Mouse (Mus musculus): ENCODE measurements around the gene Sobp. TPM values are rescaled to one million over a fixed set of nuclear protein-coding genes. Genes with fewer than 3 reads are reported as not detected.

The Sobp gene
- polyA plus RNA-seq, 1 experiment from 2014 or later = 4.5 TPM

DNA sequence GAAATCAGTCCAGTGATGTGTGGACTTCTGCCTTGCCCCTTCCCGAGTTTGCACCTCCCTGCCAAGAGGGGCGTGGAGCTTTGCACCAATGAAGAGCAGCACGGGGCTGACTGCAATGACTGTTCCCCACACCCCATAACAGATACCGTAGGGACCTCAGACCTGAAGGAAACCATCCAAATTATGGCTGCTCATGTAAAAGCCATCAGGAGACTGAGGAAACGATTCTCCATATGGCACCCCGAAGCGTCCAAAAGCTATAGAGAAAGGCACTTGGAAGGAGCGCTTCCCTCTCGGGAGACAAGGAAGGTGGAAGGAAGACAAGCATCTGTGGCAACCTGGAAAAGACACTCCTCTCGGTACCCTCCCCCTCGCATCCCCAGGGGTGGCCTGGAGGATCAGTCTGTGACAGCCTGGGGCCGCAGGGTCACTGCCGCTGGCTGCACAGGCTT is 180.0 kb downstream of the Sobp start:
- WGBS = 18% methylated on average over 13 of the region's 13 CpGs

DNA sequence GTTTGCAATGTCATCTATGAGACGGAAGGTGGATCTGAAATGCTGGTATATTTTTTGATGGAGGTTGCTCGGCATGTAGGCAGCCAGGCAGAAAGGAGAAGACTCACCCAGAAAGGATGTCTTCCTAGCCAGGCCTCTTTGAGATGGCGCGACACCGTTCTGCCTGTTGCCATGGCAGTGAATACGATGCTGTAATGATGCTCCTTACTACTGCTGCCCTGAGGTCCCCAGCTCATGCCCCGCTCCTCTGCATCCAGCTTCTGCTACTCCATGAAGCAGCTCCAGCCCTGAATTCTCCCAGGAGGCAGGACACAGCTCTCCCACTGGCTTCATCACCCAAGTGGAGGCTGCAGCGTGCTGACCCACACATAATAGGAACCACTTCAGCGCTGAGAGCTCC is 183.3 kb downstream of the Sobp start:
- peaks cover 70% of the 10 kb centered on the region for H3K4me1 ChIP-seq (replicated peaks)
- 65% methylated on average over 9 of the region's 9 CpGs for WGBS
- H3K9me3 ChIP-seq = no peaks in the 10 kb centered on the region
- H3K27me3 ChIP-seq (ENCODE audit: insufficient read depth, poor library complexity, severe bottlenecking) = peaks cover 24% of the 10 kb centered on the region
- no peak overlapping the region for H3K4me3 ChIP-seq
- DNase-seq (ENCODE audit: low spot score) = no peak
- no peaks in the 10 kb centered on the region for H3K36me3 ChIP-seq
- H3K27ac ChIP-seq = peak overlapping the region; percentile 56; the same call in 1 of the 2 replicates

More for the DNA sequence above, 180.0 kb downstream of the Sobp start:
- peak overlapping the region; percentile 72 for H3K27ac ChIP-seq
- peaks cover 60% of the 10 kb centered on the region for H3K4me1 ChIP-seq (replicated peaks)
- H3K36me3 ChIP-seq = no peaks in the 10 kb centered on the region
- peaks cover 19% of the 10 kb centered on the region for H3K27me3 ChIP-seq (ENCODE audit: insufficient read depth, poor library complexity, severe bottlenecking)
- no peak for DNase-seq (ENCODE audit: low spot score)
- 0 out of 2 replicates have a peak overlapping the region, but pooled peaks have one; percentile 0 for H3K4me3 ChIP-seq
- H3K9me3 ChIP-seq = no peaks in the 10 kb centered on the region

DNA sequence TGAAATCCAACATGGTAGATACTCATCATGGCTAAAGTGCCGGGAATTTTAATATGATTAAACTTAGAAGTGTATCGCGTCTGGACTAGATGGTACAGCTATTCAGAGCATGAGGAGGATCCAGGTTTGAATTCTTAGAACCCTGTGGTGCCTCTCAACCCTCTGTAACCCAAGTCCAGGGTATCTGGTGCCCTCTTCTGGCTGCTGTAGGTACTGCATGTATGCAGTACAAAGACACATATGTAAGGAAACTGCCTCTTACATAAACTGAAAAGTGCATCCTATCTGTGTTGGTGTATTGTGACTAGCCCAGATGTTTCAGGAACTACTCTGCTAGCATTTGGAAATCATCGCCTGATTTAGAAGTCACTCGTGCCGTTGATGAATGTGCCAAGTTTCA is 184.4 kb downstream of the Sobp start:
- WGBS = 35% methylated on average over 6 of the region's 6 CpGs
- peaks cover 62% of the 10 kb centered on the region for H3K4me1 ChIP-seq (replicated peaks)
- H3K9me3 ChIP-seq = no peaks in the 10 kb centered on the region
- H3K4me3 ChIP-seq = no peak overlapping the region
- DNase-seq (ENCODE audit: low spot score) = peak; percentile 85
- peaks cover 24% of the 10 kb centered on the region for H3K27me3 ChIP-seq (ENCODE audit: insufficient read depth, poor library complexity, severe bottlenecking)
- H3K27ac ChIP-seq = no peak overlapping the region
- no peaks in the 10 kb centered on the region for H3K36me3 ChIP-seq

DNA sequence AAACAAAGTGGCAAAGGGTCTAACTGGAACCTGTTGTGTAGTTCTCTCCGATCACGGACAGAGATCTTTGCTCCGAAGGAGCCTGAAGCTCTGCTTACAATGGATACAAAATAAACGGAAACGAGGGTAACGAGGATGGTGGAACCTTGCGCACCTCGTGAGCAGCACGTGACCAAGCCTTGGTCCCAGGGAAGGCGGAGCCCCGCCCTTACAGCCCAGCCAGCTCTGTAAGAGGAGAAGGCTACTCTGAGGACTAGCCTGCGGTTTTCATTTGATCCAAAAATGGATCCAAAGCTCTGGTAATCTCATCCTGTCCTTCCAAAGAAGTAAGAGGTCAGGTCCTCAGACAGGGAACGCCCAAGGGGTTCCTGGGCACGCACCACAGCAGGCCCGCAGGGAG is 185.7 kb downstream of the Sobp start:
- H3K4me3 ChIP-seq = no peak overlapping the region
- no peak for DNase-seq (ENCODE audit: low spot score)
- no peaks in the 10 kb centered on the region for H3K36me3 ChIP-seq
- H3K9me3 ChIP-seq = no peaks in the 10 kb centered on the region
- H3K27me3 ChIP-seq (ENCODE audit: insufficient read depth, poor library complexity, severe bottlenecking) = peaks cover 24% of the 10 kb centered on the region
- no peak overlapping the region for H3K27ac ChIP-seq
- 58% methylated on average over 15 of the region's 15 CpGs for WGBS
- H3K4me1 ChIP-seq (replicated peaks) = peaks cover 55% of the 10 kb centered on the region

DNA sequence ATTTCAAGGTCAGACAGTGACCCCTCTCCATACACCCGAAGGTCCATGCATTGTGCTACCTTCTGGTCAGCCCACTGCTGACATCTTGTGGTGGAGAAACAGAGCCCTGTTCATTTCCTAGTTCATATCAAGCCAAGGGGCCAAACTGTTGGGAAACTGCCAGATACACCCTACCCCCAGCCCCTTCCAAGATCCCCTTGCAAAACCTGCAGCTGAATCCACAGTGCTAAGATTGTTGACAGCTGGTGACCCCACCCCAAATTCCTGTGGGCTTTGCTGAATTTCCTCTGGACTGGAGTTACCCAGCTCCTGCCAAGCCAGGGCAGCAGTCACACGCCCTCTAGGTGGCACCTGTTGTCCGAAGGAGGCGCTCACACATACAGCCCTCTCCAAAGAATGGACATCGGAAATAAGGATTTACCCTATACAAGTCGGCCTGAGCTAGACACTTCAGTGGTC is 186.7 kb downstream of the Sobp start:
- 20% methylated on average over 6 of the region's 6 CpGs for WGBS
- Histone ChIP-seq H3K9me3 (no peaks in the 10 kb centered on the region), H3K27me3 (ENCODE audit: insufficient read depth, poor library complexity, severe bottlenecking) (peaks cover 22% of the 10 kb centered on the region), H3K27ac (no peak overlapping the region), H3K36me3 (no peaks in the 10 kb centered on the region), H3K4me3 (no peak overlapping the region), H3K4me1 (replicated peaks) (peaks cover 51% of the 10 kb centered on the region)
- DNase-seq (ENCODE audit: low spot score) = peak; percentile 74

DNA sequence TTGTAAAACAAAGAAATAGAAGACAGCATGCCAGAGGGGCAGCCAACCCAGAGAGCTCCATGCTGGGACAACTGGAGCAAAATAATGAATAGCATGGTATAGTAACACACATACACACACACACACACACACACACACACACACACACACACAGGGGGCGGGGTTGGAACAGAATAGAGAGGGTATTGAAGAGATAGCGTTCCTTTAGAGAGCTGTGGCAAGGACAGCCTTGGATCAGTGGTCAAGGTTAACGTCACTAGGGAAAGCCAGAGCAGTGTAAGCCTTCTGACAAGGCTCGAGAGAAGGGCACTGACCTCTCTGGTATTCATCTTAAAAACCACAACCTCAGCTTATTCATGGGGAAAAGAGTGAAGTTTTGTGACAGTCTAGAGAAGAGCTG is 189.4 kb downstream of the Sobp start:
- Histone ChIP-seq H3K36me3 (no peaks in the 10 kb centered on the region), H3K4me3 (no peak overlapping the region), H3K27me3 (ENCODE audit: insufficient read depth, poor library complexity, severe bottlenecking) (peaks cover 15% of the 10 kb centered on the region), H3K9me3 (no peaks in the 10 kb centered on the region), H3K4me1 (replicated peaks) (peaks cover 53% of the 10 kb centered on the region), H3K27ac (no peak overlapping the region)
- WGBS = 45% methylated on average over 4 of the region's 4 CpGs
- DNase-seq (ENCODE audit: low spot score) = no peak

DNA sequence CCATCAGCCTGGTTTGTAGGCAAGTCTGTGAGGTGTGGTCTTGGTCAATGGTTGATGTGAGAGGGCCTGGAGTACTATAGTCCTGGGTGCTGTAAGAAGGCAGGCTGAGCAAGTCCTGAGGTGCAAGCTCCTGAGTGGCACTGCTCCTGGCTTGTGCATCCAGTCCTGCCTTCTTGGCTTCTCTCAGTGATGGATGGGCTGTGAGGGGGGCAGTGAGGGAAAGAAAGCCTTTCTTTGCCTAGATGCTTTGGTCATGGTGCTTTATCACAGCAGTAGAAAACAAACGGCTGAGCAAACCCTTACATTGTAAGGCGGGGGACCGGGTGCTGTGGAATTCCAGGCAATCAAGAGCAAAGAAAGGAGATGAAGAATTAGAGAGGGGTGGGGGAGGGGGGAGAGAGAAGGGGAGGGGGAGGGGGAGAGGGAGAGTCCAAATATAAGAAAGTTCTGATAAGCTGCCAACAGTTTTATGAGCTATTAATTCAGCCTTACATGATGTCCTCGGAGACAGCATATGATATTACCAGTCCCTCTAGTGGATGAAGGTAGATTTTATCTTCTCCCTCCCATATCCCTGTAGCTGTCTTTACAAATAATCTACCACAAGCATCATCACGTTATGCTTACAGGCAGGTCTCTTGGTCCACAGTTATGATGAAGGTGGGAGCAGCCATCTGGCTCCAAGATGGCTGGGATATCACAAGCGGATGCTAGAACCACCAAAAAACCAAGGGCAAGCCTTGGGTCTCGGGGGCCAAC is 193.2 kb downstream of the Sobp start:
- peak; percentile 44 for DNase-seq (ENCODE audit: low spot score)
- WGBS = 57% methylated on average over 7 of the region's 7 CpGs
- H3K27ac ChIP-seq = peak overlapping the region; percentile 69

DNA sequence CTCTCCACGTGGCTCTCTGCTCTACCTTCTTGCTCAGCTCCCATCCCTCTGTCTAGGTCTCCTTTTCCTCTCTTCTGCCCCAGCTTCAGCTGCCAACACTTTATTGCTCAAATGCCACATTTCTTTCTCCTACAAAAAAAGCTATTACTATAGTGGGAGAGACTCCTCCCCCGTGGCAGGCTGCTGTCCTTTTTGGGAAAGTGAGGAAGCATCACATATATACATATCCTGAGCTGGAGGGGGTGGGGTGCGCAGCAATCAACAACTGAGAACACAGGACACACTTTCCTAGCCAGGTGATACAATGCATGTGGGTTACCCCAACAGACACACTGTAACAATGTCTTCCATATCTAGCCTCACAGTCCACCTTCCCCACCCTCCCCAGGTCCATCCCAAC is 196.0 kb downstream of the Sobp start:
- H3K4me1 ChIP-seq (replicated peaks) = peaks cover 33% of the 10 kb centered on the region
- peaks cover 42% of the 10 kb centered on the region for H3K27me3 ChIP-seq (ENCODE audit: insufficient read depth, poor library complexity, severe bottlenecking)
- no peak overlapping the region for H3K4me3 ChIP-seq
- 59% methylated on average over 3 of the region's 3 CpGs for WGBS
- no peak overlapping the region for H3K27ac ChIP-seq
- no peak for DNase-seq (ENCODE audit: low spot score)
- no peaks in the 10 kb centered on the region for H3K9me3 ChIP-seq
- H3K36me3 ChIP-seq = no peaks in the 10 kb centered on the region

More for the DNA sequence above, 193.2 kb downstream of the Sobp start:
- Histone ChIP-seq H3K36me3 (no peaks in the 10 kb centered on the region), H3K27me3 (ENCODE audit: insufficient read depth, poor library complexity, severe bottlenecking) (peaks cover 22% of the 10 kb centered on the region), H3K9me3 (no peaks in the 10 kb centered on the region), H3K4me1 (replicated peaks) (peaks cover 31% of the 10 kb centered on the region), H3K4me3 (no peak overlapping the region)

DNA sequence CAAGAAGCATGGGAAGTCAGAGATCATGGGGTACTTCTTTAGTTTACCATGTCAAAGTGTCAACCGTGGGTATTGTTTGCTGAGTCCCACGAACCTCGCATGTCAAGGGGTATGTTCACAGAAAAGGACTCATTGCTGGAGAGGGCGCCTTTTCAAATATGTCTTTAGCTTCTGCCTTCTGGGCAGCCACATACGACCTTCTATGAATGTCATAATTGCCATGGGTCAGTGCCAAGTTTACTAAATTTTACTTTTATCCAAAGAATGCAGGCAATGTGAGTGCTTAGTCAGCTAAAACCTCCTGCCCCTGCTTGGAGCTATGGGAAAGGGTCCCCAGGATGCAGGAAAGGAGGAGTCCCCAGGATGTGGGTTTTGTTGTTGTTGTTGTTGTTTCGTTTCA is 197.8 kb downstream of the Sobp start:
- 81% methylated on average over 6 of the region's 6 CpGs for WGBS
- peaks cover 32% of the 10 kb centered on the region for H3K4me1 ChIP-seq (replicated peaks)
- H3K36me3 ChIP-seq = no peaks in the 10 kb centered on the region
- H3K9me3 ChIP-seq = no peaks in the 10 kb centered on the region
- peaks cover 37% of the 10 kb centered on the region for H3K27me3 ChIP-seq (ENCODE audit: insufficient read depth, poor library complexity, severe bottlenecking)
- no peak overlapping the region for H3K4me3 ChIP-seq
- no peak overlapping the region for H3K27ac ChIP-seq
- DNase-seq (ENCODE audit: low spot score) = no peak

DNA sequence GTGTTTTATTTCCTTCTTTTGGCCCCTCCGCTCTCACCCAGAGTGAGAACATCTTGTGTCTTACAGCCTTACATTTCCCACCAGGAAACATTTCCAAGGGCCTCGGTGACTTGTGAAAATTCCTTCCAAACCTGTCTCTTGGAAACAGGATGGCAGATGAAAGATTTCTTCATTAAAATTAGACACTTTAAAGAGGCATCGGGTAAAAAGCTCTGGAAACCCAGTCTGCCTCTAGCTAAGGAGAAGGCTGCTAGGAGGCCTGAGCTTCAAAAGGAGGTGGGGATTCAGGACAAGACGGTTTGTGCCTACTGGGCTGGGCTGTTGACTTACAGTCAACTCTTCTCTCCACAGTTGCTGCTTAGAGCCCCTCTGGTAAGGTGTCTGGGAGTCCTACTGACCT is 200.8 kb downstream of the Sobp start:
- no peaks in the 10 kb centered on the region for H3K36me3 ChIP-seq
- 58% methylated on average over 4 of the region's 4 CpGs for WGBS
- no peak overlapping the region for H3K4me3 ChIP-seq
- peaks cover 39% of the 10 kb centered on the region for H3K4me1 ChIP-seq (replicated peaks)
- no peak overlapping the region for H3K27ac ChIP-seq
- peaks cover 43% of the 10 kb centered on the region for H3K27me3 ChIP-seq (ENCODE audit: insufficient read depth, poor library complexity, severe bottlenecking)
- DNase-seq (ENCODE audit: low spot score) = no peak
- H3K9me3 ChIP-seq = no peaks in the 10 kb centered on the region

DNA sequence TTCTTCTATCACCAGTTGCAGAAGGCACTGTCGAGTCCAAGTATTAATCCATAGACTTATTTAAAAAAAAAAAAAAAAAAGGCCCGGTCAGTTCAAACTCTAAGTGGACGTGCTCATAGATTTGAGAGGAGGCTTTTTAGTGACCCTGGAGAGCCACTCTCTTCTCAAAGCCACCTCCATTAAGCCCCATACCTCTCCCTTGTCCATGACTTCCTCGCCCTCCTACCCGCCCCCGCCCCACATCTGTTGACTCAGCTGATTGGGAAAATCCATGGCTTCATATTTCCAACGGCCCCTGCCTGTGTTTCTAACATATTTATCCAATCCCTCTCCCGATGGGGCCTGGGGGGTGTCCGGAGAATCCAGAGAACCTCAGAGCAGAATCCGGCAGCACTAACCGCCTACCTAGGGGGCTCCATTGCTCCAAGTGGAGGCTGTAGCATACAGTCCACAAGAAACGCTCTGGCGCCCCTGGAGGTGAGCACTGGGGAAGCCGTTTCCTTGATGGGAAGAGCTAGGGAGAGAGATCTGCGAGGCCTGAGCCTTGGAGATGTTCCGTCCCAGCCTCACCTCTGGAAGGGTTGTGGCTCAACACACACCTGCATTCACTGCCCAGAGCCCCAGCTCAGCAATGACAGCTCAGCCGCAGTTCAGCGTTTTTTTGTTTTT is 201.7 kb downstream of the Sobp start:
- Histone ChIP-seq H3K27me3 (ENCODE audit: insufficient read depth, poor library complexity, severe bottlenecking) (peaks cover 40% of the 10 kb centered on the region), H3K36me3 (no peaks in the 10 kb centered on the region), H3K4me3 (no peak overlapping the region), H3K9me3 (no peaks in the 10 kb centered on the region), H3K4me1 (replicated peaks) (peaks cover 44% of the 10 kb centered on the region), H3K27ac (peak overlapping the region; percentile 35)
- WGBS = 30% methylated on average over 18 of the region's 18 CpGs
- DNase-seq (ENCODE audit: low spot score) = peak; percentile 82

DNA sequence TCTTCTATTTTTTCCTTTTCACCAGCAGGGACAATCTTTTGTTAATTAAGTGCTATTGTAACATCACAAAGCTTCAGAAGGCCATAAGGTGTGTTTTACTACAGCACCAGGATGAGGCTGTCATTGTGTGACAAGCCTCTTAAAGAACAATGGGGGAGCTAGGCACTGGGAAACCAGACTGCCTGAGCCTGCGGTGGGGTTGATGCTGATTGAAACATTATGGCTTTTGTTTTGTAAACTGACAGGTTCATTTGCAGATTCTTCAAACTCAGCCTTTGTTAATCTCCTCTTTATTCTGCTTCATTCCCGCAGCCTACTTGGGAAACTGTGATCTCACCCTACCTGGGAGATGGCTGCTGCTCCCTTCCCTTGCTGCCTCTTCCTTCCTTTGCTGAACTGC is 206.0 kb downstream of the Sobp start:
- Histone ChIP-seq H3K36me3 (no peaks in the 10 kb centered on the region), H3K27ac (0 out of 2 replicates have a peak overlapping the region, but pooled peaks have one; percentile 35), H3K4me3 (no peak overlapping the region), H3K9me3 (no peaks in the 10 kb centered on the region), H3K27me3 (ENCODE audit: insufficient read depth, poor library complexity, severe bottlenecking) (peaks cover 20% of the 10 kb centered on the region), H3K4me1 (replicated peaks) (peaks cover 32% of the 10 kb centered on the region)
- no peak for DNase-seq (ENCODE audit: low spot score)
- 5% methylated on average over 2 of the region's 2 CpGs for WGBS

DNA sequence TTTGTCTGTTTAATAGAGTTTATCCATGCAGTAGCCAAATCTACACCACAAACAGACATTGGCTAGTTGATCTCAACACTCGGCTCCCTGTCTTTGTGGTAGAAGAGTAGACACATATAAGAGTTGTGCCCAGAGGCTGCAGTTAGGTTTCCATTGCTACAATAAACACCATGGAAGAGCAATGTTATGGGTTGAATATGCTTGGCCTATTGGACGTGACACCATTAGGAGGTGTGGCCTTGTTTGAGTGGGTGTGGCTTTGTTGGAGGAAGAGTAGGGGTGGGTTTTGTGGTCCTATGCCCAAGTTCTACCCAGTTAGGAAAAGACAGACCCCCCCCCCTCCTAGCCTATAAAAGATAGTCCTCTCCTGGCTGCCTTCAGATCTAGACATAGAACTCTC is 211.3 kb downstream of the Sobp start:
- Histone ChIP-seq H3K9me3 (no peaks in the 10 kb centered on the region), H3K36me3 (no peaks in the 10 kb centered on the region), H3K4me1 (replicated peaks) (peaks cover 29% of the 10 kb centered on the region), H3K27ac (no peak overlapping the region), H3K4me3 (no peak overlapping the region), H3K27me3 (ENCODE audit: insufficient read depth, poor library complexity, severe bottlenecking) (peaks cover 9% of the 10 kb centered on the region; the same call in 1 of the 2 replicates)
- no peak for DNase-seq (ENCODE audit: low spot score)
- WGBS = 95% methylated on average over 2 of the region's 2 CpGs

All from hindbrain, embryonic 10.5 days (tissue).